Mouse (Mus musculus) C2C12 (cell line): ENCODE data around the gene Gorasp2.

Experiments used
- CEBPB ChIP-seq: IDR thresholded peaks from one replicate; pipeline ENCODE4 v1.6.1; 2011; ENCODE audit warnings: low read depth, mild to moderate bottlenecking, control low read depth, moderate library complexity
- CTCF ChIP-seq: IDR thresholded peaks from one replicate; pipeline ENCODE4 v1.5.1; 2011; ENCODE audit not compliant: control insufficient read depth, insufficient read depth, insufficient read length
- MAX ChIP-seq: IDR thresholded peaks from one replicate; pipeline ENCODE4 v1.6.1; 2011; ENCODE audit warnings: mild to moderate bottlenecking, control low read depth
- MYOD1 ChIP-seq: IDR thresholded peaks from one replicate; pipeline ENCODE4 v1.6.1; 2011; ENCODE audit warnings: low read depth; ENCODE audit not compliant: control insufficient read depth, insufficient read length
- MYOG ChIP-seq: IDR thresholded peaks from one replicate; pipeline ENCODE4 v1.6.1; 2011; ENCODE audit not compliant: control insufficient read depth, insufficient read length; ENCODE audit errors: extremely low read depth
- USF1 ChIP-seq: IDR thresholded peaks from one replicate; pipeline ENCODE4 v1.6.1; 2011; ENCODE audit warnings: low read depth, mild to moderate bottlenecking, control low read depth, moderate library complexity

DNA sequence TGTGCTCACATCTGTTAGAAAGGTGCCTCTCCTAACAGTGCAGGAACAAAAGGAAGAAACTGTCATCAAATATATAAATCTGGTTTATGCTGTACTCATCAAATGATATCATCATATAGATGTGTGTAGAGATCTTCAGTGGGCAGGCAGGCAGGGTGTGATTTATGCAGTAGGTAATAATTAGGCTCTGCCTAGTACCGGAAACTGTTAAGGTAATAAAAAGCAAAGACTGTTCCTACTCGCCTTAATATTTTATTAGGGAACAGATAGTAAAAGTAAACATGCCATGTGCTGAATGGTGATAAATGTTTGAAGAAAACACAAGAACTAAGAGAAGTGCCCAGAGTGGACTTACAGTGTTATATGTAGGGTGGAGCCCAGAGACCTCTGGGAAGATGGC, 20.9 kb downstream of the Gorasp2 start:
- TF ChIP-seq USF1 (no peak), CTCF (no peak), MAX (no peak), CEBPB (no peak), MYOD1 (no peak), MYOG (no peak)
